Mouse (Mus musculus): ENCODE data around the gene Nhsl2.

GRCm38 (mm10) chrX:101876136-101876535 is 27.0 kb downstream of the Nhsl2 start:
- TF ChIP-seq CTCF (IDR thresholded peaks at IDR 0.05; ENCODE audit: low read depth): no peak
- TF ChIP-seq EP300 (IDR thresholded peaks at IDR 0.05; ENCODE audit: low read depth): no peak

Measured in liver, postnatal 0 days (tissue).